Mouse (Mus musculus) spleen, postnatal 36 days (tissue): Measurements from ENCODE around the gene Prdm5.

Experiments used
- DNase-seq, 2 experiments: peaks; one replicate each; pipeline ENCODE4 v3.0.0; 2022; ENCODE audit warnings: low spot score in 2 of 2, mixed read lengths in 1 of 2

The Prdm5 gene

GRCm38 (mm10) chr6:65831443-65831842 is 52.7 kb downstream of the Prdm5 start:
- DNase-seq, result no peak

- no peak for DNase-seq
Observed at GRCm38 (mm10) chr6:65834013-65834412, 55.2 kb downstream of the Prdm5 start.

- DNase-seq, result no peak
Observed at GRCm38 (mm10) chr6:65842579-65842978, 63.8 kb downstream of the Prdm5 start.

- DNase-seq, result no peak
Observed at GRCm38 (mm10) chr6:65849127-65849526, 70.3 kb downstream of the Prdm5 start.

GRCm38 (mm10) chr6:65849687-65850086 is 70.9 kb downstream of the Prdm5 start:
- DNase-seq, result no peak

GRCm38 (mm10) chr6:65850221-65850620 is 71.4 kb downstream of the Prdm5 start:
- DNase-seq, result no peak

GRCm38 (mm10) chr6:65854020-65854419 is 75.2 kb downstream of the Prdm5 start:
- no peak for DNase-seq

- no peak for DNase-seq
Observed at GRCm38 (mm10) chr6:65854585-65854984, 75.8 kb downstream of the Prdm5 start.

GRCm38 (mm10) chr6:65860609-65861008 is 81.8 kb downstream of the Prdm5 start:
- no peak for DNase-seq

GRCm38 (mm10) chr6:65862836-65863235 is 84.0 kb downstream of the Prdm5 start:
- no peak for DNase-seq

GRCm38 (mm10) chr6:65864233-65864632 is 85.4 kb downstream of the Prdm5 start:
- DNase-seq, result no peak

- DNase-seq, result no peak
Observed at GRCm38 (mm10) chr6:65864919-65865318, 86.1 kb downstream of the Prdm5 start.

- DNase-seq, result no peak
Observed at GRCm38 (mm10) chr6:65865861-65866260, 87.1 kb downstream of the Prdm5 start.

- no peak for DNase-seq
Observed at GRCm38 (mm10) chr6:65871754-65872278, 93.0 kb downstream of the Prdm5 start.

- DNase-seq, result no peak
Observed at GRCm38 (mm10) chr6:65878300-65878699, 99.5 kb downstream of the Prdm5 start.

- no peak for DNase-seq
Observed at GRCm38 (mm10) chr6:65888835-65889234, 110.0 kb downstream of the Prdm5 start.

- no peak for DNase-seq
Observed at GRCm38 (mm10) chr6:65892045-65892660, 113.4 kb downstream of the Prdm5 start.

- DNase-seq, result no peak
Observed at GRCm38 (mm10) chr6:65906657-65907182, 127.9 kb downstream of the Prdm5 start.

GRCm38 (mm10) chr6:65915421-65915820 is 136.6 kb downstream of the Prdm5 start:
- DNase-seq, result no peak

- DNase-seq, result no peak
Observed at GRCm38 (mm10) chr6:65921703-65922102, 142.9 kb downstream of the Prdm5 start.

GRCm38 (mm10) chr6:65923501-65924084 is 144.8 kb downstream of the Prdm5 start:
- no peak for DNase-seq

- no peak for DNase-seq
Observed at GRCm38 (mm10) chr6:65925737-65926333, 147.0 kb downstream of the Prdm5 start.

- no peak for DNase-seq
Observed at GRCm38 (mm10) chr6:65930523-65930922, 151.7 kb downstream of the Prdm5 start.
